Mouse (Mus musculus) heart, adult 2 months (tissue): ENCODE data around the gene Psat1. TPM values are rescaled to one million over a fixed set of nuclear protein-coding genes. Genes with fewer than 3 reads are reported as not detected.

Experiments used
- DNase-seq, 2 experiments: peaks; one replicate each; pipeline ENCODE4 v3.0.0; 2021
- H3K27ac ChIP-seq: fragments of 200-600 bp; 2 replicates; pipeline ENCODE4 v1.8.1; 2022
- H3K27me3 ChIP-seq: fragments of 200-500 bp; 2 replicates; pipeline ENCODE4 v1.6.1; 2012; ENCODE audit warnings: mild to moderate bottlenecking, low read length, inconsistent platforms, mixed read lengths; ENCODE audit not compliant: control insufficient read depth, insufficient read depth
- H3K36me3 ChIP-seq: fragments of 200-500 bp; 2 replicates; pipeline ENCODE4 v1.6.1; 2012; ENCODE audit warnings: low read length, inconsistent platforms; ENCODE audit not compliant: control insufficient read depth, insufficient read depth
- H3K4me1 ChIP-seq: fragments of 200-500 bp; 2 replicates; pipeline ENCODE4 v1.6.1; 2011; ENCODE audit warnings: low read length; ENCODE audit not compliant: control insufficient read depth, insufficient read depth
- H3K4me3 ChIP-seq: fragments of 200-600 bp; 2 replicates; pipeline ENCODE4 v1.8.1; 2022
- H3K79me2 ChIP-seq: fragments of 200-500 bp; replicated peaks from 2 replicates; pipeline ENCODE4 v1.6.1; 2012; ENCODE audit warnings: mild to moderate bottlenecking, inconsistent platforms, low read length, moderate library complexity, mixed read lengths; ENCODE audit not compliant: control insufficient read depth, insufficient read depth
- H3K9ac ChIP-seq: fragments of 200-500 bp; 2 replicates; pipeline ENCODE4 v1.6.1; 2012; ENCODE audit warnings: low read depth, mild to moderate bottlenecking, control low read depth, inconsistent platforms, low read length, mixed read lengths
- CTCF ChIP-seq: fragments of 200-600 bp; IDR thresholded peaks from 2 replicates; pipeline ENCODE4 v1.8.1; 2022; ENCODE audit warnings: antibody characterized with exemption, mild to moderate bottlenecking, moderate library complexity
- EP300 ChIP-seq: fragments of 200-500 bp; IDR thresholded peaks from 2 replicates; pipeline ENCODE4 v1.6.1; 2011; ENCODE audit warnings: low read depth, low read length, control low read depth; ENCODE audit not compliant: insufficient read depth
- POLR2A ChIP-seq: fragments of 200-500 bp; IDR thresholded peaks from 2 replicates; pipeline ENCODE4 v1.6.1; 2011; ENCODE audit warnings: mild to moderate bottlenecking, low read depth, low read length, control low read depth; ENCODE audit not compliant: insufficient read depth
- WGBS: fragments of 180-500 bp; shearing (Covaris S2); methylation state at CpG from one replicate; pipeline ENCODE4 v1.1.7; 2018; 5-methylcytosine and 5-hydroxymethylcytosine counted together
- intact Hi-C: fragments of 180-260 bp; cut with DNase I; formaldehyde crosslinking; loops from one replicate; pipeline ENCODE4 v1.15.1; 2025
- polyA plus RNA-seq: library from polyadenylated mRNA; depleted of rRNA; stranded (reverse); fragments of >200 nt; gene quantifications from 2 replicates; pipeline ENCODE4 v1.2.3, GENCODE M21; 2012
- total RNA-seq, 2 experiments: library from RNA; stranded (reverse); gene quantifications; 2 replicates each; pipeline ENCODE4 v1.2.3; 2021

The Psat1 gene
- total and polyA plus RNA-seq, 3 experiments: 2.3 to 3.5 (median 2.4) TPM

DNA sequence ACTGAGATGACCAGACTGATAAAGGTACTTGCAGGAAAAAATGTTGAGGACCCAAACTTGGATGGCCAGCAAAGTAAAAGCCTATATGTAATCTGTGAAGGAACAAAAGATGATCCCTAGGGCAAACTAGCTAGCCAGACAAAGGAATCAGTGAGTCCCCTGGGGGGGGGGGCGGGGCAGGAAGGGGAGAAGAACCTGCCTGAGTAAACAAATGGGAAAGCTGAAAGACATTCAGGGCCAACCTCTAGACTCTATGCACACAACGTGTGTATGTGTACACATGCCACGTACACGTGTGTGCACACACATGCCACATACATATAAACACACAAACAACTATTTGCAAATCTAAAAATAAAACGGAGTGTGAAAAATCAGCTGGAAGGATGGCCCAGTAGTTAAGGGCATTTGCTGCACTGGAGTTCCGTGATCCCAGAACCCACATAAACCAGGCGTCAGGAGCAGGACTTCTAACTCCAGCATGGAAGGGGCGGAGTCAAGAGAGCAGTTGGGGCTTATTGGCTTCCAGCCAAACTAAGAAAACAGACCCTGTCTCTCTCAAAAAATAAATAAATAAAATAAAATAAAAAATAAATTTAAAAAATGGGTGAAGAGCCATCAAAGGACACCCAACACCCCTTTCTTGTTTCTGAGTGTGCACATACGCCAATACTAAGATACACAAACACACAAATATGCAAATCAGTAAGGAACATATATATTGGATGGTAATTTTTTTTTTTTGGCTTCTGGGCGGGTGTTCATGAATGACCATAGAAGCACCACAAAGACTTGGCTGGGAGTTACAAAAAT, 36.0 kb upstream of the Psat1 start:
- WGBS: 76% methylated on average over 10 of the region's 10 CpGs
- Histone ChIP-seq H3K27me3 (no peaks in the 10 kb centered on the region), H3K4me3 (no peak overlapping the region), H3K9ac (no peak overlapping the region), H3K36me3 (no peaks in the 10 kb centered on the region), H3K27ac (no peak overlapping the region), H3K79me2 (no peaks in the 10 kb centered on the region), H3K4me1 (peaks cover 1% of the 10 kb centered on the region; the same call in 1 of the 2 replicates)
- intact Hi-C loops: no loop called here
- DNase-seq: no peak
- TF ChIP-seq EP300: no peak
- no peak for TF ChIP-seq POLR2A
- TF ChIP-seq CTCF: no peak

DNA sequence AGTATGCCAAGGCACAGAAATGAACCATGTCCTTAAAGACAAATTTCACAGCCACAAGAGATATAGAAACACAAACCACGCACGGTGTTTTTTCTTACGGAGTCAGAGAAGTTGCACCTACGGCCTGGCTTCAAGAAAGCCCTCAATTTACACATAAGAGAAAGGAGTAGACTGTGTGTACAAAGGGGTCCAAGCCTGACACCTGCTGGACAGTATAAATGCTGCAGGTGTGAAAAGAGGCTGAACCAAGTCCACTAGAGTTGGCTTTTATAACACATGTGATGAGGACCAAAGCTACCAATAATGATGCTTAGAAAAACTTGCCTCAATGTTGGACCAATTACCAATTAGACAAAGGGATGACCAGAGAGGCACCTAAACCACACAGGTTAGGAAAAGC, 34.7 kb upstream of the Psat1 start:
- H3K36me3 ChIP-seq: no peaks in the 10 kb centered on the region
- 59% methylated on average over 4 of the region's 4 CpGs for WGBS
- H3K27me3 ChIP-seq: no peaks in the 10 kb centered on the region
- H3K27ac ChIP-seq: no peak overlapping the region
- no peak overlapping the region for H3K9ac ChIP-seq
- no peaks in the 10 kb centered on the region for H3K79me2 ChIP-seq
- H3K4me1 ChIP-seq: peaks cover 1% of the 10 kb centered on the region; the same call in 1 of the 2 replicates
- intact Hi-C loops: no loop called here
- H3K4me3 ChIP-seq: no peak overlapping the region
- TF ChIP-seq CTCF: peak; percentile 87
- no peak for TF ChIP-seq POLR2A
- TF ChIP-seq EP300: no peak
- peak; percentile 34 to 39 for DNase-seq

- DNase-seq: no peak
- Histone ChIP-seq H3K79me2 (no peaks in the 10 kb centered on the region), H3K27ac (no peak overlapping the region), H3K36me3 (no peaks in the 10 kb centered on the region), H3K4me3 (no peak overlapping the region), H3K27me3 (no peaks in the 10 kb centered on the region), H3K9ac (no peak overlapping the region), H3K4me1 (no peaks in the 10 kb centered on the region)
- WGBS: 84% methylated on average over 4 of the region's 4 CpGs
- TF ChIP-seq CTCF: no peak
- no peak for TF ChIP-seq POLR2A
- TF ChIP-seq EP300: no peak
- intact Hi-C loops: no loop called here
Measured at GRCm38 (mm10) chr19:15973365-15973764, 26.2 kb upstream of the Psat1 start.

GRCm38 (mm10) chr19:15965082-15965481, 17.9 kb upstream of the Psat1 start:
- WGBS: 26% methylated on average over 3 of the region's 3 CpGs
- intact Hi-C loops: loop anchor here (1.0 to 10.0 kb wide), 2 partner anchors 98 to 1980 kb away; no protein-coding TSS in a partner anchor
- Histone ChIP-seq H3K27ac (no peak overlapping the region), H3K79me2 (no peaks in the 10 kb centered on the region), H3K4me3 (no peak overlapping the region), H3K9ac (no peak overlapping the region), H3K27me3 (no peaks in the 10 kb centered on the region), H3K36me3 (no peaks in the 10 kb centered on the region), H3K4me1 (no peaks in the 10 kb centered on the region; the same call in 1 of the 2 replicates)
- TF ChIP-seq CTCF: peak; percentile 88
- TF ChIP-seq POLR2A: no peak
- no peak for TF ChIP-seq EP300
- DNase-seq: no peak

DNA sequence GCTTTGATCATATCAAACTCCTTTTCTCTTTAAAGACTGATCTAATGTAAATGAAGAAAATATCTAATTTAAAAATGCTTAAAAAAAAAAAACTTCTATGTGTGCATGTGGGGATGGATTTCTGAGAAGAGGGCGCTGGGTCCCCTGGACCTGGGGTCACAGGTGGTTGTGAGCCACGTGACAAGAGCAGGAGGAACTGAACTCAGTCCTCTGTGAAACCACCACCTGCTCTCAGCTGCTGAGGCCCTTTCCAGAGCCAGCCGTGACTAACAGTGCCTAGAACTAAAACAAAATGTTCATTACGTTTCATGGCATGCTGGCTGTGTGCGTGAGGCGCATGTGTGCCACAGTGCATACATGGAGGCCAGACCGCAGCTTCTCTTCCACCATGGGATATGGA, 17.4 kb upstream of the Psat1 start:
- WGBS: 92% methylated on average over 7 of the region's 7 CpGs
- Histone ChIP-seq H3K36me3 (no peaks in the 10 kb centered on the region), H3K4me3 (no peak overlapping the region), H3K27me3 (no peaks in the 10 kb centered on the region), H3K9ac (no peak overlapping the region), H3K79me2 (no peaks in the 10 kb centered on the region), H3K4me1 (no peaks in the 10 kb centered on the region; the same call in 1 of the 2 replicates), H3K27ac (no peak overlapping the region)
- no peak for DNase-seq
- TF ChIP-seq EP300: no peak
- no peak for TF ChIP-seq CTCF
- no peak for TF ChIP-seq POLR2A
- intact Hi-C loops: loop anchor here (5.0 to 10.0 kb wide), 2 partner anchors 82 to 1980 kb away; no protein-coding TSS in a partner anchor
